Comparison of ENCODE assay signal across 8 mouse cellular contexts in the genomic region with DNA sequence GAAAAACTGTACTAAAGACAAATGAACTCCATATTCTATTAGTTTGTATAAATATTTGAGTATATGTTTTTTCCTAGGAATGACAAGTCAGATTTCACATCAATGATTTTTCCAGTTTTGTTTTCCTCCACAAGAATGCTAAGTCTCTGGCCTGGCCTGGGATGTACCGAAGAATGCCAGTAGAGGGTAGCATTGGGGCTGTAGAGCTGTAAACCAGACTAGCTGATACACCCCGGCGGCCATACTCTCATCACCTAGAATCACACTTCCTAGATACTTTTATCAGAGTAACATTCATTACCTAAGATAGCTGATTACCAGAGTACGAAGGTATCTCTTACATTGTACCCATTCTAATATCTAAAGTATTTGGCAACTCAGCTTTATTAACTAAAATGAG.
DNase-seq lines count a peak whose midpoint lies in the region; TF ChIP-seq lines count a peak whose summit lies in the region.

No protein-coding gene starts in this region.

- H3K36me3 ChIP-seq in kidney, adult 2 months (ENCODE audit: control insufficient read depth, insufficient read depth, low read length), result no peaks in the 10 kb centered on the region
- no peaks in the 10 kb centered on the region for H3K36me3 ChIP-seq in limb, embryonic 10.5 days

- H3K27ac ChIP-seq in kidney, adult 2 months (ENCODE audit: insufficient read depth, low read depth, low read length), result no peak overlapping the region
- H3K27ac ChIP-seq in limb, embryonic 10.5 days, result no peak overlapping the region

- no peaks in the 10 kb centered on the region for H3K4me1 ChIP-seq in kidney, adult 2 months (ENCODE audit: control insufficient read depth, insufficient read depth, low read length)
- no peaks in the 10 kb centered on the region for H3K4me1 ChIP-seq in limb, embryonic 10.5 days

- DNase-seq in CD4-positive helper T cell, adult 2 months (ENCODE audit: low read depth, low spot score), result peak; percentile 40
- DNase-seq in adipocyte (ENCODE audit: low spot score), result peak; percentile 64
- peak; percentile 84 for DNase-seq in embryo, embryonic 10 days (ENCODE audit: low spot score)
- peak; percentile 11 to 24 for DNase-seq in gastrocnemius, postnatal 36 days
- DNase-seq in kidney, adult 2 months, result peak; percentile 67
- peak; percentile 54 for DNase-seq in limb, embryonic 10.5 days (ENCODE audit: low spot score)
- DNase-seq in naive thymus-derived CD4-positive, alpha-beta T cell, adult 2 months (ENCODE audit: low read depth), result peak; percentile 45
- DNase-seq in testis, postnatal 14 days (ENCODE audit: low spot score), result peak; percentile 15

- intact Hi-C loops in gastrocnemius, postnatal 36 days (cut with DNase I), result loop anchor here (5.0 kb wide), 1 partner anchor 372 kb away; a partner anchor contains a TSS

- TF ChIP-seq CTCF in kidney, adult 2 months (conservative IDR thresholded peaks at IDR 0.05; ENCODE audit: insufficient read depth, insufficient read length, low read depth, low read length), result peak; percentile 90

- H3K4me3 ChIP-seq in kidney, adult 2 months (ENCODE audit: insufficient read depth, low read depth, low read length), result no peak overlapping the region
- no peak overlapping the region for H3K4me3 ChIP-seq in limb, embryonic 10.5 days

- no peaks in the 10 kb centered on the region for H3K9me3 ChIP-seq in limb, embryonic 10.5 days (replicated peaks)

- TF ChIP-seq POLR2A in kidney, adult 2 months (IDR thresholded peaks at IDR 0.05; ENCODE audit: low read depth, low read length), result no peak

- WGBS in kidney, adult 2 months, result 11% methylated on average over 4 of the region's 4 CpGs
- 20% methylated on average over 4 of the region's 4 CpGs for WGBS in limb, embryonic 10.5 days

- no peaks in the 10 kb centered on the region for H3K27me3 ChIP-seq in kidney, adult 2 months (replicated peaks; ENCODE audit: control insufficient read depth, insufficient read depth, low read length)
- no peaks in the 10 kb centered on the region for H3K27me3 ChIP-seq in limb, embryonic 10.5 days (ENCODE audit: low read depth, poor library complexity, severe bottlenecking)

Comparison
In these comparisons a context has a peak if more than half of its experiments do, and no peak if none do; other contexts are left out.
1. DNase-seq: peak in every context shown above with its lines; median percentile 84 in embryo, embryonic 10 days; 67 in kidney, adult 2 months; 64 in adipocyte; 54 in limb, embryonic 10.5 days; 45 in naive thymus-derived CD4-positive, alpha-beta T cell, adult 2 months; 40 in CD4-positive helper T cell, adult 2 months; 18 in gastrocnemius, postnatal 36 days; 15 in testis, postnatal 14 days.